29 mouse cellular contexts compared by ENCODE assay signal in the genomic region with DNA sequence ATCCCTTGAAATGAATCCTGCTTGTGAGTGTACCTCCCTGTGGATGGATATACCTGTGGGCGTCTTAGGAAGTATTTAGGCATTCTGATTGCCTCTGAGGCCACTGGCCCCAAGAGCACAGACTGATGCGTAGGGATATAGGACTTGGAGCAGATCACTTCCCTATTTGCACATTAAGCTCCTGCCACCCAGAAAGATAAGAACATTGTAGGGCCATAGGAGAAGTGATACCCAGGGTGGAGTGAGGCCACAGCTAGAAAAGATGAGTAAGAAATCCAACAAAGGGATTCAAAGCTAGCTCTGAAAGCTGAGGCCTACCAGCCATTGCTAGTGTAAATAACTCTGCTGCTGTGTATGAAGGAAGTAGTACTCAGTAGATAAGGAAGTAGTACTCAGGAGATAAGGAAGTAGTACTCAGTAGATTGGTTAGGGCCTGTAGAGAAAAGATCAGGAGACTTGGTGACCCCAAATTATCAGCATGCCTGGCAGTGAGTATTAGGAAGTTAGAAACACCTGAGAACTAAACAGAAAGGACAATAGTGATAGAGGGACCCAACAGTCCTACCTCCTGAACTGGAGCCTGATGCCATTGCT. TPM values are rescaled to one million over a fixed set of nuclear protein-coding genes. Genes with fewer than 3 reads are reported as not detected.
"Had no signal": no experiment of that assay in that cellular context is flagged by ENCODE, and none has a peak within 500 bp of the region (broad histone marks: within the 10 kb centered on the region; RNA-seq: fewer than 3 reads in every experiment).

No protein-coding gene starts in this region.

- H3K27ac ChIP-seq: left cerebral cortex, adult 2 months; limb, embryonic 12.5 days; limb, embryonic 15.5 days; liver, embryonic 14.5 days; macrophage; neural tube, embryonic 12.5 days; neural tube, embryonic 15.5 days had no signal

- H3K9ac ChIP-seq: kidney, embryonic 15.5 days; limb, embryonic 12.5 days; limb, embryonic 15.5 days; liver, embryonic 14.5 days; liver, postnatal 0 days; lung, embryonic 14.5 days; neural tube, embryonic 12.5 days; neural tube, embryonic 15.5 days had no signal

- H3K36me3 ChIP-seq: kidney, embryonic 15.5 days; limb, embryonic 12.5 days; limb, embryonic 15.5 days; neural tube, embryonic 12.5 days; neural tube, embryonic 15.5 days had no signal

- DNase-seq: kidney, adult 8-10 months; kidney, postnatal 10 days; kidney, postnatal 36 days; layer of hippocampus, postnatal 36 days; left cerebral cortex, postnatal 4 days; liver, postnatal 0 days; lung, embryonic 14.5 days; midbrain, embryonic 14.5 days; right cerebral cortex, adult 18-20 months; right cerebral cortex, postnatal 25 days; thymus, adult 18-20 months; thymus, postnatal 14 days; thymus, postnatal 4 days had no signal

- H3K27me3 ChIP-seq: kidney, embryonic 15.5 days; limb, embryonic 12.5 days; limb, embryonic 15.5 days; neural tube, embryonic 12.5 days; neural tube, embryonic 15.5 days had no signal

- ATAC-seq: liver, postnatal 0 days; lung, postnatal 0 days had no signal

- H3K4me3 ChIP-seq: kidney, embryonic 15.5 days; left cerebral cortex, adult 2 months; limb, embryonic 12.5 days; limb, embryonic 15.5 days; neural tube, embryonic 12.5 days; neural tube, embryonic 15.5 days had no signal

- H3K9me3 ChIP-seq: kidney, embryonic 15.5 days; limb, embryonic 12.5 days; limb, embryonic 15.5 days; neural tube, embryonic 12.5 days; neural tube, embryonic 15.5 days had no signal

RNA-seq across cellular contexts. Expression of gene Alppl2, which starts 51.2 kb away (rescaled TPM):
- total RNA-seq: layer of hippocampus, adult 8-10 months; layer of hippocampus, postnatal 10 days; layer of hippocampus, postnatal 36 days; left cerebral cortex, adult 2 months; left cerebral cortex, postnatal 10 days; left cerebral cortex, postnatal 4 days; megakaryocyte-erythroid progenitor cell, adult 5-6 weeks had no signal
- polyA plus RNA-seq: kidney, embryonic 15.5 days; limb, embryonic 12.5 days; limb, embryonic 15.5 days; liver, embryonic 14.5 days; liver, postnatal 0 days; lung, embryonic 14.5 days; macrophage; midbrain, embryonic 11.5 days; midbrain, embryonic 14.5 days; neural tube, embryonic 12.5 days; neural tube, embryonic 15.5 days; spleen, adult 2 months; stomach, embryonic 16.5 days had no signal
